Mouse (Mus musculus): Measurements from ENCODE around the gene 1700034J05Rik.

DNA sequence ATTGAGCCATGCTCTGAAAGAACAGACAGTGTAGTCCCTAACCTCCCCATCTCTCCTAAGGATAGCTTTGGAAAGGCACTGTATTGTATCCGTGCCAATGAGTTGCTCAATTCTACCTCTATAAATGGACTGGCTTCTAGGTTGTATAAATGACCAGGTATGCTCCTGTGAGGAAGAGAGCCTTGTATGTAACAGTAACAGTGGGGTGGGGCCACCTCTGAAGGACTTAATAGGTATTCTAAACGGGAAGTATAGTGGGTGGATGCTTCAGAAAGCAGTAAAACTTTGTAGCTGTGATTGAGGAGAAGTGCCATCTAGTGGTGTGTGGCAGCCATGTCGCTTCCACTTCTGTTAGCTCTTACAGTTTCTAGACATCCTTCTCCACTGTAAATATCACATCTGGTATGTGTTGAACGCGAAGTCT is 24.5 kb upstream of the 1700034J05Rik start:
- no peak for TF ChIP-seq POLR2A (IDR thresholded peaks at IDR 0.05; ENCODE audit: insufficient read length, low read depth)
- TF ChIP-seq E2F4 (IDR thresholded peaks at IDR 0.05; ENCODE audit: insufficient read depth): no peak
- TF ChIP-seq POLR2AphosphoS2 (IDR thresholded peaks at IDR 0.05; ENCODE audit: insufficient read length, low read depth): no peak
- TF ChIP-seq CEBPB (IDR thresholded peaks at IDR 0.05; ENCODE audit: insufficient read depth, poor library complexity, severe bottlenecking): no peak
- TF ChIP-seq MAX (IDR thresholded peaks at IDR 0.05; ENCODE audit: low read depth): no peak
- TF ChIP-seq REST (IDR thresholded peaks at IDR 0.05; ENCODE audit: insufficient read depth, insufficient read length): no peak
